Mouse (Mus musculus) embryonic fibroblast, embryonic 13.5 days (primary cell): Measurements from ENCODE around the gene Atg7.

Source experiments
- CTCF ChIP-seq: IDR thresholded peaks from 2 replicates; pipeline ENCODE4 v1.5.1; 2011; ENCODE audit warnings: mild to moderate bottlenecking, control low read depth, low read length, moderate library complexity, borderline replicate concordance; ENCODE audit not compliant: insufficient read depth
- POLR2A ChIP-seq: IDR thresholded peaks from 2 replicates; pipeline ENCODE4 v1.6.1; 2011; ENCODE audit warnings: low read depth, mild to moderate bottlenecking, control low read depth, low read length, moderate library complexity

GRCm38 (mm10) chr6:114663707-114664106 is 20.8 kb downstream of the Atg7 start:
- no peak for TF ChIP-seq CTCF
- TF ChIP-seq POLR2A: no peak
